Mouse (Mus musculus): ENCODE results near the gene Trim61.

Gene Trim61

DNA sequence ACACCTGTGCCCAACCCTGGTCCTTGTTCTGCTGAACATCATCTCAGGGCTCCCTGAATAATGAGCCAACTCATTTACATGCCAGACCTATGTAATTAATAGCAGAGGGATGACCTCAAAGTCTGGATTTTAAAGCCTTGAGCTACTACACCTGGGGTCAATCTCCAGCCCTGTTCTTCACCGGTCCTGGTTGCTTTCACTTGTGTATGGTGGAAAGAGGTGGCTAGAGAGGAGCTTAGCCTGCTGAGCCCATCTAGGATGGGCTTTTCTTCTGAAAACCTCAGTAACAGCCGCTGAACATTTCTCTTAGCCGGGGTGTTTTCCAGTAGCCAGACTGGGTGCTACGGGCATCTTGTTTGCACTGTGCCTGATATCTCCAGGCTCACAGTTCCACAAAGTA is 30.6 kb downstream of the Trim61 start, which contains the start of gene Trim75:
Gene Trim75 (minus strand): TSS at position 101 of the 400 bp plus-strand sequence.
- DNase-seq (ENCODE audit: low read depth, low spot score), result no peak

DNA sequence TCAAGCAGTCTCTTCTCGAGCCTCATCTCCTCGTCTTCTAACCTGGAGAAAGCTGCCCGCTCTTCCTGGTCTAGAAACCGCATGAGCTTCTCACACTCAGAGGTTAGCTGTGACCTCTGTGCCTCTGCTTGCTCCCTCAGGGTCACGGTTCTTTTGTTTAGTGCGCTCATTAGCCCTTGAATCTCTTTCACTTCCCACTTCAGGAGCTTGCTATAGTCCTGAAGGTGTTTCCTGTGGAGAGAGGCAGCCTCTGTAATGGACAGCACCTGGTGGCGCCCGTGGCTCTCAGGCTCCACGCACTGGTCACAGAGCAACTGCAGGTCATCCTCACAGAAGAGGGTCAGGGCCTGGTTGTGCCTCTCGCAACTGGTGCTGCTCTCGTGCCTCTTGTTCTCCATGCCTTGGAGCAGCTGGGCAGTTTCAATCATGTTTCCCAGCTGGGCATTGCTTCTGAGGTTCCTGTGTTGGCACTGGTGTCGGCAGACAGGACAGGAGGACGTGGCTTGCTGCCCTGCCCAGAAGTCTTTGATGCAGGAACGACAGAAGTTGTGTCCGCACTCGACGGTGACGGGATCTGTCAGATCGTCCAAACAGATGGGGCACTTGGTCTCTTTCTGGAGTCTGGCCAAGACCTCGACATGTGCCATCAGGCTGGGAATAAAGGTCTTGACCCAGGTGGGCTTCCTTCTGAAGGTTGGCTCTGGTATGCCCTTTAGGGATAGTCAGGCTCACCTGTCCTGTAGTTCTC is 35.0 kb downstream of the Trim61 start:
- no peak for DNase-seq (ENCODE audit: low read depth, low spot score)

Measured in CD4-positive, CD25-positive, alpha-beta regulatory T cell, adult 2 months (primary cell).